Mouse (Mus musculus) midbrain, postnatal 0 days (tissue): ENCODE measurements around the gene Sergef. TPM values are rescaled to one million over a fixed set of nuclear protein-coding genes. Genes with fewer than 3 reads are reported as not detected.

Source experiments
- ATAC-seq: fragments of 200-750 bp; cut with Nextera tagmentation; 2 replicates; pipeline ENCODE4 v1.8.0; 2017; ENCODE audit warnings: moderate number of reproducible peaks, mild to moderate bottlenecking, moderate TSS enrichment, moderate library complexity; ENCODE audit not compliant: low FRiP score
- DNase-seq: peaks from one replicate; pipeline ENCODE4 v3.0.0-alpha.2; 2015; ENCODE audit warnings: low spot score
- H3K27ac ChIP-seq: fragments of 300-500 bp; sonication (generic); 2 replicates; pipeline ENCODE4 v1.5.1; 2014; ENCODE audit warnings: low read depth, mild to moderate bottlenecking, low read length, mixed read lengths
- H3K27me3 ChIP-seq: fragments of 300-500 bp; sonication (generic); 2 replicates; pipeline ENCODE4 v1.6.1; 2014; ENCODE audit warnings: low read length, control low read depth, mixed read lengths; ENCODE audit not compliant: insufficient read depth
- H3K36me3 ChIP-seq: fragments of 300-500 bp; sonication (generic); 2 replicates; pipeline ENCODE4 v1.6.1; 2014; ENCODE audit warnings: low read length, control low read depth, mixed read lengths; ENCODE audit not compliant: insufficient read depth
- H3K4me1 ChIP-seq: fragments of 300-500 bp; sonication (generic); 2 replicates; pipeline ENCODE4 v1.6.1; 2014; ENCODE audit warnings: mild to moderate bottlenecking, control low read depth, antibody characterized with exemption, low read length, mixed read lengths; ENCODE audit not compliant: insufficient read depth
- H3K4me2 ChIP-seq: fragments of 300-500 bp; sonication (generic); 2 replicates; pipeline ENCODE4 v1.6.1; 2014; ENCODE audit warnings: low read depth, mild to moderate bottlenecking, low read length, mixed read lengths; ENCODE audit not compliant: poor library complexity, severe bottlenecking
- H3K4me3 ChIP-seq: fragments of 300-500 bp; sonication (generic); 2 replicates; pipeline ENCODE4 v1.5.1; 2014; ENCODE audit warnings: low read depth, mild to moderate bottlenecking, low read length, moderate library complexity
- H3K9ac ChIP-seq: fragments of 300-500 bp; sonication (generic); replicated peaks from 2 replicates; pipeline ENCODE4 v1.6.1; 2014; ENCODE audit warnings: mild to moderate bottlenecking, low read length, moderate library complexity, mixed read lengths; ENCODE audit not compliant: poor library complexity, severe bottlenecking
- H3K9me3 ChIP-seq: fragments of 300-500 bp; sonication (generic); 2 replicates; pipeline ENCODE4 v1.6.1; 2016; ENCODE audit warnings: low read length, control low read depth
- CTCF ChIP-seq: IDR thresholded peaks from 2 replicates; pipeline ENCODE4 v1.5.1; 2016; ENCODE audit warnings: antibody characterized with exemption, mild to moderate bottlenecking
- WGBS: fragments of 180-500 bp; shearing (Covaris S2); extraction: QIAGEN DNeasy Blood & Tissue Kit; methylation state at CpG from one replicate; pipeline ENCODE4 v1.1.7; 2014; 5-methylcytosine and 5-hydroxymethylcytosine counted together
- polyA plus RNA-seq: library from polyadenylated mRNA; unstranded; fragments of >200 nt; fragmentation: Nextera tagmentation; extraction: Ambion mirVana; gene quantifications from 2 replicates; pipeline ENCODE4 v1.2.1, GENCODE M21; 2015
- total RNA-seq: library from RNA; depleted of rRNA; stranded (reverse); fragments of >200 nt; gene quantifications from 2 replicates; pipeline ENCODE4 v1.2.3, GENCODE M21; 2014

Sergef gene
- total and polyA plus RNA-seq, 2 experiments from 2014 or later = 47.5 to 50.9 TPM

DNA sequence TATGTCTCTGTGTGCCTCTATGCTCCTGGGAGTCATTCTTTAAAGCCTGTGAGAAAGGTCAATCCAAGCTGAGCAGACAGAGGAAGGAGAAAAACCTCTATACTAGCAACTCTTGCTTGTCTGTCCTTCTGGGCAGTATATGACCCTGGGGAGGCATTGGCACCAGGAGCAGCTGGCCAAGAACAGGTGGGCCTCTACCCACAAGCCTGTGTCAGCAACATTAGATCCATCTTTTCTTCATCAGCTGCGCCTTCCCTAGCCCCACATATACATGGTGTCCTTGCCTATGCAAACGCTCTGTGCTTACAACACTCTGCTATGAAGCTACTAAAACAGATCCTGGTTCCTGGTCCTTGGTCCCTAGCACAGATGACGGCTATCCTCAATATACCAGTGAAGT is 97.5 kb downstream of the Sergef start:
- TF ChIP-seq CTCF = no peak
- ATAC-seq (no peak), DNase-seq (no peak)
- H3K9me3 ChIP-seq = no peaks in the 10 kb centered on the region
- no peak overlapping the region for H3K4me2 ChIP-seq
- no peak overlapping the region for H3K27ac ChIP-seq
- 95% methylated on average over 3 of the region's 3 CpGs for WGBS
- no peaks in the 10 kb centered on the region for H3K4me1 ChIP-seq
- peaks cover 9% of the 10 kb centered on the region; the same call in 1 of the 2 replicates for H3K36me3 ChIP-seq
- no peak overlapping the region for H3K4me3 ChIP-seq
- no peak overlapping the region for H3K9ac ChIP-seq
- no peaks in the 10 kb centered on the region for H3K27me3 ChIP-seq

DNA sequence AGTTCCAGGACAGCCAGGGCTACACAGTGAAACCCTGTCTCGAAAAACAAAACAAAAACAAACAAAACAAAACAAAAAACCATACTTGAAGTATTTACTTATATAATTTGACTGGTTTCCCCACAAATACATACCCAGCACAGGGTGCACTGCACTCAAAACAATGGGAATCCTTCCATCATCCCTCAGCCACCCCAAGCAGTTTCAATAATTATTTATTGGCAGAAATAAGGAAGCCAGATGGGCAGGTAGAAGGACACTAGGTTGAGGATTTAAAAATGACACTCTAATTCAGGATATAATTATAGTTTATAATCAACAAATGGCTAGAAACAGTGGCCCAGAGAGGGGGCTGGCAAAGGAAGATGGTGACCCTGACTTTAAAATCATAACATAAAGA is 99.0 kb downstream of the Sergef start:
- TF ChIP-seq CTCF = no peak
- peaks cover 9% of the 10 kb centered on the region; the same call in 1 of the 2 replicates for H3K36me3 ChIP-seq
- DNase-seq (no peak), ATAC-seq (no peak)
- H3K9me3 ChIP-seq = no peaks in the 10 kb centered on the region
- H3K4me3 ChIP-seq = no peak overlapping the region
- WGBS = 83% methylated on average over 1 of the region's 1 CpGs
- H3K27ac ChIP-seq = no peak overlapping the region
- H3K4me1 ChIP-seq = 0 out of 2 replicates have a peak, but pooled peaks cover 6% of the 10 kb centered on the region
- no peak overlapping the region for H3K9ac ChIP-seq
- no peak overlapping the region for H3K4me2 ChIP-seq
- no peaks in the 10 kb centered on the region for H3K27me3 ChIP-seq

DNA sequence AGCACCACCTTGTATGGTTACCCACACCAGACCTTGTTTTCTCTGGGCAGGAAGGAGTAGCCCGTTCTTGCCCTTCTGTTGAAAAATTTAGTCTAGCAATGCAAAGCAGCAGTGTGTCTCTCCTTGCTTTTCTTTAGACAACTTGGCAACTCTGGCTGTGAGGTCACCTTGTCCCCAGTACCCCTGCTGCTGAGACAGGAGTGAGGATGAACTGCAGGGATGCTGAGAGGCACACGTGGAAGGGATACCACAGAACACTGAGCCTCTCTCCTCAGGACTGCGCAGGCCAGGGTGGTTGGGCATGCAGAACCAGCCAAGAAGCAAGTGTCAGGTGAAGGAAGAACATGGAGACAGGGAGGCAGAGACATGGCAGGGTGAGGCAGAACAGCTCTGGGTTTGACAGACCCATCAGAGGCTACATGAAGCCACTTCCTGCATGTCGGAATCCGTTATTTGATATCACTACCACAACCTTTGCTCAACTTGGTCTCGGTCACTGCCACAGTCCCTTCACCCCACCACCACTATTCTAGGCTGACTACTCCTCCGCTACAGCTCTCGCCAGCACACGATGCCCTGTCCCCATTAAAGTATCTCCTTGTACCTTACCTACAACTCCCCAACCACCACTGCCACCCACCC is 103.0 kb downstream of the Sergef start:
- DNase-seq (no peak), ATAC-seq (no peak)
- TF ChIP-seq CTCF = no peak
- Histone ChIP-seq H3K4me3 (no peak overlapping the region), H3K27ac (peak overlapping the region; percentile 72; the same call in 1 of the 2 replicates), H3K4me2 (no peak overlapping the region), H3K36me3 (no peaks in the 10 kb centered on the region), H3K4me1 (0 out of 2 replicates have a peak, but pooled peaks cover 6% of the 10 kb centered on the region), H3K9ac (no peak overlapping the region; the same call in 1 of the 2 replicates), H3K9me3 (no peaks in the 10 kb centered on the region), H3K27me3 (no peaks in the 10 kb centered on the region)
- WGBS = 88% methylated on average over 9 of the region's 9 CpGs

GRCm38 (mm10) chr7:46535429-46535799 is 104.2 kb downstream of the Sergef start:
- H3K27ac ChIP-seq = peak overlapping the region; percentile 72
- ATAC-seq = peak; percentile 94

GRCm38 (mm10) chr7:46534767-46535428 is 104.7 kb downstream of the Sergef start:
- Histone ChIP-seq H3K9me3 (no peaks in the 10 kb centered on the region), H3K27ac (peak overlapping the region; percentile 72), H3K36me3 (no peaks in the 10 kb centered on the region), H3K9ac (0 out of 2 replicates have a peak overlapping the region, but pooled peaks have one; percentile 33), H3K4me2 (no peak overlapping the region), H3K4me3 (no peak overlapping the region), H3K4me1 (0 out of 2 replicates have a peak, but pooled peaks cover 6% of the 10 kb centered on the region), H3K27me3 (no peaks in the 10 kb centered on the region)
- no peak for TF ChIP-seq CTCF
- peak; percentile 29; the same call in 1 of the 2 replicates for ATAC-seq
- 76% methylated on average over 11 of the region's 11 CpGs for WGBS
- DNase-seq = no peak

More at GRCm38 (mm10) chr7:46535429-46535799, 104.2 kb downstream of the Sergef start:
- TF ChIP-seq CTCF = peak; percentile 91
- H3K9me3 ChIP-seq = no peaks in the 10 kb centered on the region
- H3K4me2 ChIP-seq = no peak overlapping the region
- H3K36me3 ChIP-seq = no peaks in the 10 kb centered on the region
- H3K4me3 ChIP-seq = no peak overlapping the region
- H3K9ac ChIP-seq = no peak overlapping the region
- 4% methylated on average over 10 of the region's 10 CpGs for WGBS
- 0 out of 2 replicates have a peak, but pooled peaks cover 6% of the 10 kb centered on the region for H3K4me1 ChIP-seq
- no peaks in the 10 kb centered on the region for H3K27me3 ChIP-seq
- DNase-seq = peak; percentile 85

- TF ChIP-seq CTCF = no peak
- ATAC-seq (no peak), DNase-seq (no peak)
- 86% methylated on average over 11 of the region's 11 CpGs for WGBS
- Histone ChIP-seq H3K27me3 (no peaks in the 10 kb centered on the region), H3K9me3 (no peaks in the 10 kb centered on the region), H3K4me1 (peaks cover 12% of the 10 kb centered on the region; the same call in 1 of the 2 replicates), H3K9ac (no peak overlapping the region), H3K4me3 (no peak overlapping the region), H3K36me3 (no peaks in the 10 kb centered on the region), H3K27ac (no peak overlapping the region), H3K4me2 (no peak overlapping the region)
These were observed 106.1 kb downstream of the Sergef start for GRCm38 (mm10) chr7:46533518-46533917.
